Comparison of ENCODE assay signal across 22 mouse cellular contexts in the genomic region with DNA sequence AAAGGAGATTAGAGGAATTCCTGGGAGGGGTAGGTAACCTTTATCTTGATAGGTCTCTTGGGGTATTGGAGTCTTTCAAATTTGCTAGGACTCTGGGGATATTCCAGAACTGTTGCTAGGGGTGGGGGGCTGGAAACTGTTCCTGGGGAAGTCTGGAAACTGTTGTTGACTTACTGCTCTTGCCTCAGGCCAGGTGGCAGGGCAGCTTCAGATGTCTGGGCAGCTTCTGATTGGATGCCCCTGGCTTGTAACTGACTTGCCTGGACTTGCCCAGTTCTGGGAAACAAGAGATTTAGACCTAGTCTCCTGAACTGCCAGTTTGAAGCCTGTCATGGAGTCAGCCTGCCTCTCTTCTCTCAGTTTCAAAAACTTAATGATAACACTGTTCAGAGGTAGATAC.
"Had no signal": no experiment of that assay in that cellular context is flagged by ENCODE, and none has a peak within 500 bp of the region (broad histone marks: within the 10 kb centered on the region; RNA-seq: fewer than 3 reads in every experiment).

No protein-coding gene starts in this region.

- ATAC-seq: lung, postnatal 0 days; midbrain, embryonic 16.5 days had no signal

- H3K4me1 ChIP-seq: lung, embryonic 15.5 days; megakaryocyte, embryonic 14.5 days; midbrain, embryonic 12.5 days; neural tube, embryonic 13.5 days; neural tube, embryonic 15.5 days had no signal

- H3K9ac ChIP-seq: lung, embryonic 15.5 days; midbrain, embryonic 12.5 days; neural tube, embryonic 13.5 days; neural tube, embryonic 15.5 days had no signal

- H3K9me3 ChIP-seq: lung, embryonic 15.5 days; midbrain, embryonic 10.5 days; midbrain, embryonic 12.5 days; neural tube, embryonic 13.5 days; neural tube, embryonic 15.5 days had no signal

- H3K36me3 ChIP-seq: lung, embryonic 15.5 days; midbrain, embryonic 10.5 days; midbrain, embryonic 12.5 days; neural tube, embryonic 13.5 days; neural tube, embryonic 15.5 days had no signal

- H3K27ac ChIP-seq: lung, embryonic 15.5 days; macrophage; midbrain, embryonic 10.5 days; midbrain, embryonic 12.5 days; neural tube, embryonic 13.5 days; neural tube, embryonic 15.5 days had no signal

- H3K27me3 ChIP-seq: lung, embryonic 15.5 days; megakaryocyte, embryonic 14.5 days; midbrain, embryonic 12.5 days; neural tube, embryonic 13.5 days; neural tube, embryonic 15.5 days had no signal

- DNase-seq: lung, adult 2 months; lung, postnatal 14 days; lung, postnatal 36 days; midbrain, embryonic 14.5 days; retina, postnatal 1 day; right cerebral cortex, adult 18-20 months; right cerebral cortex, postnatal 25 days; right cerebral cortex, postnatal 4 days; spleen, adult 18-20 months; thymus, adult 18-20 months; thymus, postnatal 14 days; thymus, postnatal 36 days had no signal

- H3K4me3 ChIP-seq: lung, embryonic 15.5 days; megakaryocyte, embryonic 14.5 days; midbrain, embryonic 10.5 days; midbrain, embryonic 12.5 days; myocyte; neural tube, embryonic 13.5 days; neural tube, embryonic 15.5 days had no signal
